ENCODE assay signal across 8 mouse cellular contexts in genomic region chr1:112416350-112417083, GRCm38 (mm10).
DNase-seq lines count a peak whose midpoint lies in the region; ATAC-seq and TF ChIP-seq lines count a peak whose summit lies in the region.

No protein-coding gene starts in this region.

- WGBS in heart, postnatal 0 days: 5% methylated on average over 37 of the region's 37 CpGs

- H3K9ac ChIP-seq in heart, postnatal 0 days (replicated peaks; ENCODE audit: low read depth, low read length): no peak overlapping the region

- TF ChIP-seq CTCF in heart, postnatal 0 days (IDR thresholded peaks at IDR 0.05; ENCODE audit: low read depth): no peak
- no peak for TF ChIP-seq CTCF in left cerebral cortex, adult 2 months (IDR thresholded peaks at IDR 0.05)

- ATAC-seq in heart, postnatal 0 days (ENCODE audit: insufficient read depth, low read depth): no peak

- TF ChIP-seq EP300 in heart, postnatal 0 days (IDR thresholded peaks at IDR 0.05; ENCODE audit: low read depth): no peak

- H3K4me1 ChIP-seq in heart, postnatal 0 days (ENCODE audit: control insufficient read depth, insufficient read depth): no peaks in the 10 kb centered on the region

- peak overlapping the region; percentile 23 for H3K4me3 ChIP-seq in heart, postnatal 0 days (ENCODE audit: low read depth, low read length)
- peak overlapping the region; percentile 50 for H3K4me3 ChIP-seq in left cerebral cortex, adult 2 months

- intact Hi-C loops in heart, postnatal 10 days (cut with DNase I): no loop called here
- intact Hi-C loops in left cerebral cortex, adult 2 months (cut with DNase I): no loop called here

- peak overlapping the region; percentile 45 for H3K4me2 ChIP-seq in heart, postnatal 0 days (ENCODE audit: low read depth, low read length)

- no peak for DNase-seq in heart, postnatal 0 days (ENCODE audit: low spot score)
- no peak for DNase-seq in heart, postnatal 10 days
- DNase-seq in cerebellum, postnatal 10 days: peak; percentile 77 to 87
- peak; percentile 6 to 49 for DNase-seq in frontal cortex, postnatal 10 days (ENCODE audit: low spot score in 2 of 2)
- DNase-seq in left cerebral cortex, adult 2 months (ENCODE audit: extremely low spot score in 1 of 2, low spot score in 2 of 2): peak; percentile 47 to 49
- DNase-seq in neural tube, embryonic 10.5 days (ENCODE audit: extremely low spot score, low spot score): peak; percentile 53
- DNase-seq in spleen, postnatal 4 days (ENCODE audit: low spot score in 2 of 2): no peak
- no peak for DNase-seq in adrenal gland, postnatal 36 days

- H3K9me3 ChIP-seq in heart, postnatal 0 days (replicated peaks; ENCODE audit: control insufficient read depth, low read length): no peaks in the 10 kb centered on the region

- H3K27ac ChIP-seq in heart, postnatal 0 days (ENCODE audit: low read depth): no peak overlapping the region
- H3K27ac ChIP-seq in left cerebral cortex, adult 2 months: no peak overlapping the region

- H3K36me3 ChIP-seq in heart, postnatal 0 days (replicated peaks; ENCODE audit: control insufficient read depth, insufficient read depth, low read length): no peaks in the 10 kb centered on the region

- no peaks in the 10 kb centered on the region for H3K27me3 ChIP-seq in heart, postnatal 0 days (ENCODE audit: control insufficient read depth, insufficient read depth, low read length)

Comparison
In these comparisons a context has a peak if more than half of its experiments do, and no peak if none do; other contexts are left out.
1. DNase-seq: peak in cerebellum, postnatal 10 days (2 of 2), frontal cortex, postnatal 10 days (2 of 2), left cerebral cortex, adult 2 months (2 of 2) and neural tube, embryonic 10.5 days (single experiment); none in heart, postnatal 0 days (single experiment), heart, postnatal 10 days (0 of 2), spleen, postnatal 4 days (0 of 2) and adrenal gland, postnatal 36 days (0 of 2).